Mouse (Mus musculus) midbrain, embryonic 10.5 days (tissue): ENCODE data around the gene Pde8a. TPM values are rescaled to one million over a fixed set of nuclear protein-coding genes. Genes with fewer than 3 reads are reported as not detected.
"Not testable (repeated sequence)": the region's sequence is repeated elsewhere in the genome, so short reads cannot be mapped to it uniquely, and the experiment has no call there.

Experiments
- DNase-seq: peaks from one replicate; pipeline ENCODE4 v3.0.0-alpha.2; 2017; ENCODE audit warnings: low spot score
- H3K27ac ChIP-seq: fragments of 300-500 bp; sonication (generic); replicated peaks from 2 replicates; pipeline ENCODE4 v1.5.1; 2016; ENCODE audit warnings: mild to moderate bottlenecking
- H3K27me3 ChIP-seq: fragments of 300-500 bp; sonication (generic); 2 replicates; pipeline ENCODE4 v1.6.1; 2016; ENCODE audit warnings: low read depth, mild to moderate bottlenecking; ENCODE audit not compliant: poor library complexity, severe bottlenecking
- H3K36me3 ChIP-seq: fragments of 300-500 bp; sonication (generic); 2 replicates; pipeline ENCODE4 v1.6.1; 2016; ENCODE audit warnings: mild to moderate bottlenecking, moderate library complexity
- H3K4me1 ChIP-seq: fragments of 300-500 bp; sonication (generic); 2 replicates; pipeline ENCODE4 v1.6.1; 2016
- H3K4me3 ChIP-seq: fragments of 300-500 bp; sonication (generic); 2 replicates; pipeline ENCODE4 v1.5.1; 2016; ENCODE audit warnings: mild to moderate bottlenecking, moderate library complexity
- H3K9me3 ChIP-seq: fragments of 300-500 bp; sonication (generic); replicated peaks from 2 replicates; pipeline ENCODE4 v1.6.1; 2016; ENCODE audit warnings: mild to moderate bottlenecking
- WGBS: fragments of 180-500 bp; shearing (Covaris S2); methylation state at CpG from one replicate; pipeline ENCODE4 v1.1.7; 2016; 5-methylcytosine and 5-hydroxymethylcytosine counted together
- polyA plus RNA-seq: library from polyadenylated mRNA; unstranded; fragments of >200 nt; fragmentation: Nextera tagmentation; extraction: Ambion mirVana; gene quantifications from 2 replicates; pipeline ENCODE4 v1.2.1, GENCODE M21; 2016

Gene Pde8a
- 1.8 and 2.2 TPM in 2 replicates for polyA plus RNA-seq

DNA sequence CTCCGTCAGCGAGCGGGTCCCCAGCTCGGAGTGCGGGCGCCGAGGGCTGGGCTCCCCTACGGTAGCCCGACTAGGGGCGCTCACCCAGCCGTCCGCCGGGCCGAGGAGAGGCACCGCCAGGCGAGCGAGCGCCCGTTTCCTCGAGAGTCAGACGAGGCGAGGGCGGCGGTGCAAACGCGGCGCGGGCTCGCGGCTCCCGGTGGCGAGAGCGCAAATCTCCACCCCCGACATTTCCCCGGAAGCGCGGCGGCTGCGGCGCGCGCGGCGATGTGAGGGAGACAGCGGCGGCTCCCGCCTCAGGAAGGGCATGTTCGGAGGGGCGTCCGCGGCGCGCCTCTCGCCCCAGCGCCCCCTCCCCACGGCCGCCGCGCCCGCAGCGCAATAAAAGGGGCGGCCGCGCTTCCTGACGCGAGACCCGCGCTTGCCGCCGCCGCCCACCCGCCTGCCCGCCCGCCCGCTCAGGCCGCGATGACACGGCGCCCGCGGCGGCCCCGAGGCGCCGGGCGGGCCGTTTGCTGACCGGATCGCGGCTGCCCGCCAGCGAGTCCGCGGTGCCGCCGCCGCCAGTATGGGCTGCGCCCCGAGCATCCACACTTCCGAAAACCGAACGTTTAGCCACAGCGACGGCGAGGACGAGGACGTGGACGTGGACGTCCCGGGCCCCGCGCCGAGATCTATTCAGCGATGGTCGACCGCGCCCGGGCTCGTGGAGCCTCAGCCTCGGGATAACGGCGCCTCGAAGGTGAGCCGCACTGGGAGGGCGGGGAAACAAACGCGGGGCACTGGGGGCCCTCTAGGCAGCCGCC lies at the start of gene Pde8a:
Gene Pde8a (plus strand): TSS at position 250 of the 806 bp plus-strand sequence.
- WGBS: 3% methylated on average over 127 of the region's 128 CpGs
- Histone ChIP-seq H3K4me1 (peaks cover 42% of the 10 kb centered on the region), H3K27me3 (peaks cover 92% of the 10 kb centered on the region), H3K9me3 (no peaks in the 10 kb centered on the region), H3K4me3 (peak within 1 kb of the TSS; percentile 54), H3K27ac (peak within 1 kb of the TSS; percentile 79), H3K36me3 (no peaks in the 10 kb centered on the region)
- peak; percentile 40 for DNase-seq

- 0 out of 2 replicates have a peak, but pooled peaks cover 4% of the 10 kb centered on the region for H3K27me3 ChIP-seq
- DNase-seq: no peak
- no peaks in the 10 kb centered on the region for H3K36me3 ChIP-seq
- no peak overlapping the region for H3K27ac ChIP-seq
- no peak overlapping the region for H3K4me3 ChIP-seq
- no peaks in the 10 kb centered on the region for H3K4me1 ChIP-seq
- H3K9me3 ChIP-seq: no peaks in the 10 kb centered on the region
- 71% methylated on average over 7 of the region's 7 CpGs for WGBS
Observed at GRCm38 (mm10) chr7:81164411-81164810, 49.0 kb upstream of the Pde8a start.

GRCm38 (mm10) chr7:81167124-81167523 lies 46.3 kb upstream of the Pde8a start:
- no peaks in the 10 kb centered on the region for H3K36me3 ChIP-seq
- DNase-seq: peak; percentile 29
- no peaks in the 10 kb centered on the region for H3K9me3 ChIP-seq
- no peaks in the 10 kb centered on the region for H3K4me1 ChIP-seq
- H3K27me3 ChIP-seq: 0 out of 2 replicates have a peak, but pooled peaks cover 4% of the 10 kb centered on the region
- no peak overlapping the region for H3K4me3 ChIP-seq
- 49% methylated on average over 3 of the region's 3 CpGs for WGBS
- H3K27ac ChIP-seq: no peak overlapping the region

DNA sequence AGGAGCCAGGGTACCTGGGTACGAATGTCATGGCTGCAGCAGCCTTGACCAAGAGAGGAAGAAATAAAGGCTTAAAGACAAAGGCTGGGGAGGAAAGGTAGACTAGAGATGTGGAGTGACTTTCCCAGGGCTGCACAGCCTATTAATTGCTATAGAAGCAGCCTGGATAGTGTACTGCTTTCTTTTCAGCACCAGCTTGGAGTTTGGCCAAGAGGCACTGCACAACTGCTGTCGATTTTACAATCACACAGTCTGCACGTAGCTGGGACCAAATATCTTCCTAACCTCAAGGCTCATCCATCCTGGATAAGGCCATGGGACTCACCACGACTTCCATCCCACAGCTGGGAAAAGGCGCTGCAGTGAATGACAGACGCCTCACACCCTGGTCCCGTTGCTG lies 44.0 kb upstream of the Pde8a start:
- no peak for DNase-seq

GRCm38 (mm10) chr7:81173931-81174330 lies 39.5 kb upstream of the Pde8a start:
- H3K36me3 ChIP-seq: no peaks in the 10 kb centered on the region
- H3K4me1 ChIP-seq: peaks cover 8% of the 10 kb centered on the region
- no peak overlapping the region for H3K4me3 ChIP-seq
- WGBS: 96% methylated on average over 2 of the region's 2 CpGs
- peaks cover 7% of the 10 kb centered on the region; the same call in 1 of the 2 replicates for H3K9me3 ChIP-seq
- H3K27me3 ChIP-seq: 0 out of 2 replicates have a peak, but pooled peaks cover under 1% of the 10 kb centered on the region
- H3K27ac ChIP-seq: no peak overlapping the region
- no peak for DNase-seq

More for the DNA sequence above, 44.0 kb upstream of the Pde8a start:
- Histone ChIP-seq H3K27me3 (0 out of 2 replicates have a peak, but pooled peaks cover 4% of the 10 kb centered on the region), H3K4me1 (no peaks in the 10 kb centered on the region), H3K4me3 (no peak overlapping the region), H3K36me3 (no peaks in the 10 kb centered on the region), H3K27ac (no peak overlapping the region), H3K9me3 (peaks cover 7% of the 10 kb centered on the region; the same call in 1 of the 2 replicates)
- WGBS: 87% methylated on average over 7 of the region's 7 CpGs

GRCm38 (mm10) chr7:81174654-81175053 lies 38.7 kb upstream of the Pde8a start:
- no peak for DNase-seq
- Histone ChIP-seq H3K27ac (no peak overlapping the region), H3K36me3 (no peaks in the 10 kb centered on the region), H3K9me3 (peaks cover 7% of the 10 kb centered on the region; the same call in 1 of the 2 replicates), H3K4me1 (peaks cover 8% of the 10 kb centered on the region), H3K4me3 (no peak overlapping the region), H3K27me3 (no peaks in the 10 kb centered on the region)
- 83% methylated on average over 5 of the region's 5 CpGs for WGBS

GRCm38 (mm10) chr7:81176187-81176769 lies 37.1 kb upstream of the Pde8a start:
- no peaks in the 10 kb centered on the region for H3K27me3 ChIP-seq
- H3K36me3 ChIP-seq: no peaks in the 10 kb centered on the region
- H3K27ac ChIP-seq: no peak overlapping the region
- peaks cover 7% of the 10 kb centered on the region; the same call in 1 of the 2 replicates for H3K9me3 ChIP-seq
- DNase-seq: no peak
- WGBS: 49% methylated on average over 5 of the region's 5 CpGs
- H3K4me1 ChIP-seq: peaks cover 8% of the 10 kb centered on the region
- no peak overlapping the region for H3K4me3 ChIP-seq

- WGBS: 76% methylated on average over 5 of the region's 5 CpGs
- Histone ChIP-seq H3K27ac (0 out of 2 replicates have a peak overlapping the region, but pooled peaks have one; percentile 2), H3K36me3 (no peaks in the 10 kb centered on the region), H3K9me3 (no peaks in the 10 kb centered on the region), H3K4me1 (peaks cover 8% of the 10 kb centered on the region), H3K4me3 (no peak overlapping the region), H3K27me3 (no peaks in the 10 kb centered on the region)
- DNase-seq: no peak
Observed at GRCm38 (mm10) chr7:81179494-81179893, 33.9 kb upstream of the Pde8a start.

DNA sequence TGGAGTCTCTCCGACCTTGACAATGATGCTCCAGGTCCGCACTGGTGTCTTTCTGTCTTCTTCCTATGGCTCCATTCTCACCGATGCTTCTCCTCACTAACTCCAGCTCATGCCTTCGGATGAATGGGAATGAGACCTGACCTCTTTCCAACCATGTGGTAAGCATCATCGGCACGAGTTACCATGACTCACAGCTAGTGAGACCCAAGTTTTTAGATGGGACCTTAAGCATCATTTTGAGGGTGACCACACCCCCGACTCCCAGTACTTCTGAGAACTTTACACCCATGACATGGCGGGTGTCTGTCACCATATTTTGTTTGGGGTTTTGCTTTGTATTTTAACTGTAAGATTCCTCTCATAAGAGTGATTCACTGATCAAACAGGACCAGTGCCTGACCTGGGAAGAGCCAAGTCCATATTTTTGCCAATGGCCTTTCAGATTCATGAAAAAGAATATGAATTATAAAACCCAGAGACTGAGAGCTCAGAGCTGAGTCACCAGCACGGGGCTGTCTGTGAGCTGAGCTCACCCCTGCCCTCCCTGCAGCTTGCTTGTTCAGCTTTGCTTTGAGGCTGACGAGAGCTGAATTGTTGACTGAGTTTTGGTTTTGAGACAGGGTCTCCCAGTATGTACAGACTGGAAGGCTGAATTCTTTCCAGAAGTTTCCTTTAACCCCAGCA lies 30.8 kb upstream of the Pde8a start:
- Histone ChIP-seq H3K27ac (no peak overlapping the region), H3K4me1 (no peaks in the 10 kb centered on the region), H3K36me3 (no peaks in the 10 kb centered on the region), H3K27me3 (no peaks in the 10 kb centered on the region), H3K9me3 (no peaks in the 10 kb centered on the region), H3K4me3 (no peak overlapping the region)
- 83% methylated on average over 10 of the region's 10 CpGs for WGBS
- no peak for DNase-seq

- DNase-seq: no peak
- no peaks in the 10 kb centered on the region for H3K36me3 ChIP-seq
- H3K4me1 ChIP-seq: no peaks in the 10 kb centered on the region
- no peak overlapping the region for H3K27ac ChIP-seq
- no peaks in the 10 kb centered on the region for H3K9me3 ChIP-seq
- H3K27me3 ChIP-seq: no peaks in the 10 kb centered on the region
- no peak overlapping the region for H3K4me3 ChIP-seq
Observed at GRCm38 (mm10) chr7:81183181-81183580, 30.2 kb upstream of the Pde8a start.

DNA sequence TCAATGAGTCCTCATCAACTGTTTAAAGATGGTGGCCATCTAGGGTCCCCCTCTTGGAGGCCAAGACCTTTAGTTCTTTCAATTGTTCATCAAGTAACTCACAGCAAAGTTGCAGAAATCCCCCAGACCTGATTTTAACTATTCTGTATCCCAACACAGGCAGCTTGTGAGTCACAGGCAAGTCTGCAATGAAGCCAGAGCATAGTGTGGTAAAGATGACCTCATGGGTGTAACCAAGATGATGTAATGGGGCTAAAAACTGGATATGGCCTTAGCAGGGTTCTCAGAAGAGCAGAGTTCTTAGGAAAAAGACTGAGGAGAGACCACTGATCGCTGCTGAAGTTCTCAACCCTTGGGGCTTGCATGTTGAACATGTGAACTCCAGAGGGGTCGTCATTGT lies 29.3 kb upstream of the Pde8a start:
- no peaks in the 10 kb centered on the region for H3K27me3 ChIP-seq
- H3K36me3 ChIP-seq: no peaks in the 10 kb centered on the region
- no peaks in the 10 kb centered on the region for H3K4me1 ChIP-seq
- no peak for DNase-seq
- 81% methylated on average over 2 of the region's 2 CpGs for WGBS
- no peaks in the 10 kb centered on the region for H3K9me3 ChIP-seq
- H3K4me3 ChIP-seq: no peak overlapping the region
- no peak overlapping the region for H3K27ac ChIP-seq

DNA sequence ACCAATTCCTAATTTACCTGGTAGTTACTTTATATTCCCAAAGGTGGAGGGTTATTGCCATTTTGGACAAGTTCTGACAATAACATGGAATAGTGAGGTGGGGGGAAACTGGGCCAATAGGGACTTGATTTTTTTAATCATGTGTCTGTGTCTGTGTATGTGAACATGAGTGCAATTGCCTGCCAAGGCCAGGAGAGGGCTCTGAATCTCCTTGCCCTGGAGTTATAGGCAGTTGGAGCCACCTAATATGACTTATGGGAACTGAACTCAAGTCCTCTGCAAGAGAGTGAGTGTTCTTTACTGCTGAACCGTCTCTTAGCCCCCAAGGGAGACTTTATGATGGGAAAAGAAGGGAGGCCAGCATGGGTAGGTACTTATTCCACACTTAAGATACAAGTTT lies 28.7 kb upstream of the Pde8a start:
- 94% methylated on average over 1 of the region's 1 CpGs for WGBS
- Histone ChIP-seq H3K4me1 (no peaks in the 10 kb centered on the region), H3K27me3 (no peaks in the 10 kb centered on the region), H3K4me3 (no peak overlapping the region), H3K36me3 (no peaks in the 10 kb centered on the region), H3K9me3 (no peaks in the 10 kb centered on the region), H3K27ac (no peak overlapping the region)
- no peak for DNase-seq

- DNase-seq, H3K27ac ChIP-seq: not testable (repeated sequence)
Observed at GRCm38 (mm10) chr7:81186036-81186435, 27.4 kb upstream of the Pde8a start.

More at GRCm38 (mm10) chr7:81186036-81186435, 27.4 kb upstream of the Pde8a start:
- not testable (repeated sequence) for H3K4me1 ChIP-seq, H3K27me3 ChIP-seq, H3K4me3 ChIP-seq, H3K9me3 ChIP-seq, H3K36me3 ChIP-seq
